Mouse (Mus musculus) olfactory bulb, adult 2 months (tissue): ENCODE data around the gene Itgb8. TPM values are rescaled to one million over a fixed set of nuclear protein-coding genes. Genes with fewer than 3 reads are reported as not detected.

Source experiments
- H3K27ac ChIP-seq: fragments of 200-500 bp; 2 replicates; pipeline ENCODE4 v1.5.1; 2012; ENCODE audit warnings: low read depth, low read length; ENCODE audit not compliant: insufficient read depth
- H3K4me1 ChIP-seq: fragments of 200-500 bp; 2 replicates; pipeline ENCODE4 v1.6.1; 2012; ENCODE audit warnings: low read length; ENCODE audit not compliant: control insufficient read depth, insufficient read depth
- H3K4me3 ChIP-seq: fragments of 200-500 bp; 2 replicates; pipeline ENCODE4 v1.5.1; 2012; ENCODE audit warnings: mild to moderate bottlenecking, low read depth, low read length, moderate library complexity; ENCODE audit not compliant: insufficient read depth
- CTCF ChIP-seq: fragments of 200-500 bp; IDR thresholded peaks from 2 replicates; pipeline ENCODE4 v1.5.1; 2012; ENCODE audit warnings: low read depth, mild to moderate bottlenecking, low read length, moderate library complexity; ENCODE audit not compliant: insufficient read depth
- POLR2A ChIP-seq: fragments of 200-500 bp; IDR thresholded peaks from 2 replicates; pipeline ENCODE4 v1.6.1; 2012; ENCODE audit warnings: mild to moderate bottlenecking, low read depth, low read length, moderate library complexity; ENCODE audit not compliant: insufficient read depth
- WGBS: fragments of 180-500 bp; shearing (Covaris S2); methylation state at CpG from one replicate; pipeline ENCODE4 v1.1.7; 2018; 5-methylcytosine and 5-hydroxymethylcytosine counted together
- polyA plus RNA-seq: library from polyadenylated mRNA; stranded (reverse); fragments of >200 nt; gene quantifications from 2 replicates; pipeline ENCODE4 v1.2.4, GENCODE M21; 2012; ENCODE audit warnings: low replicate concordance; ENCODE audit not compliant: missing spikeins, insufficient read depth, insufficient read length

The Itgb8 gene
- not detected in 2 replicates for polyA plus RNA-seq

GRCm38 (mm10) chr12:119238696-119239415 is at the start of gene Itgb8:
Gene Itgb8, minus strand, starts transcription at chr12:119238802.
- 0 out of 2 replicates have a peak, but pooled peaks cover 3% of the 10 kb centered on the region for H3K4me1 ChIP-seq
- peak within 1 kb of the TSS; percentile 86 for H3K27ac ChIP-seq
- H3K4me3 ChIP-seq: peak within 1 kb of the TSS; percentile 62
- 1% methylated on average over 29 of the region's 29 CpGs for WGBS
- TF ChIP-seq POLR2A (peak; percentile 42; the same call in 1 of the 2 replicates), CTCF (no peak)

DNA sequence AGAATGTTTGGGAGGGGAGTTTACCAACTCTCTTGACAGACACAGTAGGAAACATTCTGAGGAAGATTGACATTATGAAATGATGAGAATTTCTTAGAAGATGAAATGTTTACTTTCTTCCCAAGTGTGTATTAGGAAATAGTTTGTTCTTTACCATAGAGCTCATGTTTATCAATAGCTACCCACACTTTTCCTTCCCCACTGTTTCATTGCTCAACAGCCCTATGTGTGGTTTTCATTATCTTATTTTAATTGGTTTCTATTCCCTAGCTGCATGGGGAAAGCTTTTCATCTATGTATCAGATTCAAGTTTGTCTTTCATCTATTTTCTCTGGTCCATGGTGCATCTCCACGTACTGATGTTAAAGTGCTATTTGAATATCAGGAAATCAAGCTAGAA is 37.7 kb upstream of the Itgb8 start:
- Histone ChIP-seq H3K27ac (no peak overlapping the region), H3K4me3 (no peak overlapping the region), H3K4me1 (no peaks in the 10 kb centered on the region)
- WGBS: 90% methylated on average over 1 of the region's 1 CpGs
- no peak for TF ChIP-seq POLR2A
- TF ChIP-seq CTCF: no peak

- Histone ChIP-seq H3K4me1 (no peaks in the 10 kb centered on the region), H3K4me3 (no peak overlapping the region), H3K27ac (no peak overlapping the region)
- 68% methylated on average over 1 of the region's 1 CpGs for WGBS
- TF ChIP-seq CTCF: no peak
- TF ChIP-seq POLR2A: no peak
These were observed 35.0 kb upstream of the Itgb8 start for GRCm38 (mm10) chr12:119273605-119274004.

GRCm38 (mm10) chr12:119271964-119272363 is 33.4 kb upstream of the Itgb8 start:
- no peaks in the 10 kb centered on the region for H3K4me1 ChIP-seq
- no peak for TF ChIP-seq POLR2A
- no peak for TF ChIP-seq CTCF
- WGBS: 98% methylated on average over 1 of the region's 1 CpGs
- no peak overlapping the region for H3K4me3 ChIP-seq
- H3K27ac ChIP-seq: no peak overlapping the region

GRCm38 (mm10) chr12:119270036-119270435 is 31.4 kb upstream of the Itgb8 start:
- 87% methylated on average over 2 of the region's 2 CpGs for WGBS
- Histone ChIP-seq H3K27ac (no peak overlapping the region), H3K4me1 (no peaks in the 10 kb centered on the region), H3K4me3 (no peak overlapping the region)
- TF ChIP-seq CTCF: no peak

DNA sequence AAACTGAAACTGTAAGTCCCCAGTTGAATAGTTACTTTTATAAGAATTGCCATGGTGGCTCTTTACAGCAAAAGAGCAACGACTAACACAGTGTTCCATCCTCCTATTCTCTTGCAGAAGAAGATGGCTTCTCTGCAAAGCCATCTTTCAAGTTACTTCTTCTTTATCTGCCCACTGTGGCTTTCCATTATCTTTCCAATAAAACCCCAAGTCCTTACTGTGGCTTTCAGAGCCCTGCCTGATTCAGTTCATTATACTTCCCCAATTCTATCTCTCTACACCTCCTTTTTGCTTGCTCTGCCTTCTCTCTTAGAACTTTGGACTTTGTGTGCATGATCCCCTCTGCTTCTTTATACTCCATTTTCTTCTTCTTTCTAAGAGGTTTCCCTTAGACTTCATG is 30.1 kb upstream of the Itgb8 start:
- 54% methylated on average over 1 of the region's 1 CpGs for WGBS
- Histone ChIP-seq H3K4me1 (no peaks in the 10 kb centered on the region), H3K4me3 (no peak overlapping the region), H3K27ac (no peak overlapping the region)
- no peak for TF ChIP-seq POLR2A
- TF ChIP-seq CTCF: no peak

- WGBS: 91% methylated on average over 3 of the region's 3 CpGs
- H3K4me3 ChIP-seq: no peak overlapping the region
- H3K27ac ChIP-seq: no peak overlapping the region
- no peak for TF ChIP-seq CTCF
- TF ChIP-seq POLR2A: no peak
- H3K4me1 ChIP-seq: no peaks in the 10 kb centered on the region
These were observed 25.9 kb upstream of the Itgb8 start for GRCm38 (mm10) chr12:119264506-119264905.

- no peak for TF ChIP-seq CTCF
- no peak for TF ChIP-seq POLR2A
- H3K27ac ChIP-seq: no peak overlapping the region
- WGBS: 30% methylated on average over 1 of the region's 1 CpGs
- H3K4me1 ChIP-seq: no peaks in the 10 kb centered on the region
- no peak overlapping the region for H3K4me3 ChIP-seq
These were observed 10.0 kb upstream of the Itgb8 start for GRCm38 (mm10) chr12:119248581-119248980.

DNA sequence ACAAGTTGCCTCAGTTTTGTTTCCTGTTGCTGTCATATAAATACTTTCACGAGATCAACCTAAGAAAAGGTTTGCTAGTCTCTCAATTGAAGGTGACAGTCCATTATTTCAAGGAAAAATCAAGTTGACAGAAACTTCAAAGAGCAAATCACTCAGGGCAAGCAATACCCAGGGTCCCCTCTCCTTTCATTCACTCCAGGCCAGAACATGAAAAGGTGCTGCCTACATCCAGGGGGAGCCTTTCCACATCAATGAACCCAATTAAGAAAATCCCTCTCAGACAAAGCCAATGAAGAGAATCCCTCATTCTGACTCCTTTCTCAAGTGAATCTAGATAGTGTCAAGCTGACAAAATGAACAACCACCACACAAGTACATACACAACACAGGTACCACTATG is 2.5 kb upstream of the Itgb8 start:
- Histone ChIP-seq H3K4me3 (no peak overlapping the region), H3K4me1 (0 out of 2 replicates have a peak, but pooled peaks cover 3% of the 10 kb centered on the region), H3K27ac (no peak overlapping the region)
- 92% methylated on average over 1 of the region's 1 CpGs for WGBS
- TF ChIP-seq CTCF (no peak), POLR2A (no peak)
